Mouse (Mus musculus) midbrain, embryonic 15.5 days (tissue): ENCODE results near the gene Slit3. TPM values are rescaled to one million over a fixed set of nuclear protein-coding genes. Genes with fewer than 3 reads are reported as not detected.

ENCODE experiments used
- ATAC-seq: fragments of 200-750 bp; cut with Nextera tagmentation; replicated peaks from 2 replicates; pipeline ENCODE4 v1.8.0; 2017; ENCODE audit warnings: moderate TSS enrichment
- H3K27ac ChIP-seq: fragments of 300-500 bp; sonication (generic); 2 replicates; pipeline ENCODE4 v1.5.1; 2015; ENCODE audit warnings: mild to moderate bottlenecking, inconsistent platforms
- H3K27me3 ChIP-seq: fragments of 300-500 bp; sonication (generic); replicated peaks from 2 replicates; pipeline ENCODE4 v1.6.1; 2015; ENCODE audit warnings: inconsistent platforms
- H3K36me3 ChIP-seq: fragments of 300-500 bp; sonication (generic); replicated peaks from 2 replicates; pipeline ENCODE4 v1.6.1; 2015; ENCODE audit warnings: inconsistent platforms
- H3K4me1 ChIP-seq: fragments of 300-500 bp; sonication (generic); 2 replicates; pipeline ENCODE4 v1.6.1; 2015; ENCODE audit warnings: inconsistent platforms
- H3K4me2 ChIP-seq: fragments of 300-500 bp; sonication (generic); 2 replicates; pipeline ENCODE4 v1.6.1; 2015; ENCODE audit warnings: inconsistent platforms, mild to moderate bottlenecking, moderate library complexity
- H3K4me3 ChIP-seq: fragments of 300-500 bp; sonication (generic); 2 replicates; pipeline ENCODE4 v1.5.1; 2015; ENCODE audit warnings: mild to moderate bottlenecking, inconsistent platforms
- H3K9ac ChIP-seq: fragments of 300-500 bp; sonication (generic); 2 replicates; pipeline ENCODE4 v1.6.1; 2015; ENCODE audit warnings: mild to moderate bottlenecking, inconsistent platforms
- H3K9me3 ChIP-seq: fragments of 300-500 bp; sonication (generic); 2 replicates; pipeline ENCODE4 v1.6.1; 2016; ENCODE audit warnings: inconsistent platforms
- WGBS: fragments of 180-500 bp; shearing (Covaris S2); methylation state at CpG from one replicate; pipeline ENCODE4 v1.1.7; 2015; ENCODE audit warnings: mixed read lengths; 5-methylcytosine and 5-hydroxymethylcytosine counted together
- polyA plus RNA-seq: library from polyadenylated mRNA; unstranded; fragments of >200 nt; fragmentation: Nextera tagmentation; extraction: Ambion mirVana; gene quantifications from 2 replicates; pipeline ENCODE4 v1.2.1, GENCODE M21; 2015

Slit3 gene
- polyA plus RNA-seq, 1 experiment from 2014 or later: 5.9 TPM

GRCm38 (mm10) chr11:35472842-35473616 is 352.0 kb downstream of the Slit3 start:
- ATAC-seq: no peak
- no peak overlapping the region for H3K9ac ChIP-seq

GRCm38 (mm10) chr11:35473617-35473996 is 352.6 kb downstream of the Slit3 start:
- Histone ChIP-seq H3K36me3 (no peaks in the 10 kb centered on the region), H3K4me2 (no peak overlapping the region), H3K27me3 (0 out of 2 replicates have a peak, but pooled peaks cover 4% of the 10 kb centered on the region), H3K27ac (no peak overlapping the region), H3K4me3 (no peak overlapping the region), H3K9me3 (no peaks in the 10 kb centered on the region), H3K9ac (no peak overlapping the region), H3K4me1 (no peaks in the 10 kb centered on the region)
- WGBS: 64% methylated on average over 5 of the region's 5 CpGs
- ATAC-seq: no peak

More at GRCm38 (mm10) chr11:35472842-35473616, 352.0 kb downstream of the Slit3 start:
- WGBS: 70% methylated on average over 11 of the region's 11 CpGs
- H3K4me3 ChIP-seq: no peak overlapping the region
- no peak overlapping the region for H3K27ac ChIP-seq
- no peaks in the 10 kb centered on the region for H3K4me1 ChIP-seq
- no peak overlapping the region for H3K4me2 ChIP-seq
- no peaks in the 10 kb centered on the region for H3K36me3 ChIP-seq
- H3K9me3 ChIP-seq: no peaks in the 10 kb centered on the region
- H3K27me3 ChIP-seq: 0 out of 2 replicates have a peak, but pooled peaks cover 4% of the 10 kb centered on the region

GRCm38 (mm10) chr11:35480146-35480545 is 359.1 kb downstream of the Slit3 start:
- H3K4me2 ChIP-seq: no peak overlapping the region
- H3K9me3 ChIP-seq: no peaks in the 10 kb centered on the region
- WGBS: 19% methylated on average over 8 of the region's 8 CpGs
- H3K4me3 ChIP-seq: no peak overlapping the region
- H3K27ac ChIP-seq: no peak overlapping the region
- H3K36me3 ChIP-seq: no peaks in the 10 kb centered on the region
- ATAC-seq: no peak
- 0 out of 2 replicates have a peak, but pooled peaks cover 6% of the 10 kb centered on the region for H3K4me1 ChIP-seq
- H3K9ac ChIP-seq: no peak overlapping the region
- H3K27me3 ChIP-seq: peaks cover 12% of the 10 kb centered on the region; the same call in 1 of the 2 replicates

DNA sequence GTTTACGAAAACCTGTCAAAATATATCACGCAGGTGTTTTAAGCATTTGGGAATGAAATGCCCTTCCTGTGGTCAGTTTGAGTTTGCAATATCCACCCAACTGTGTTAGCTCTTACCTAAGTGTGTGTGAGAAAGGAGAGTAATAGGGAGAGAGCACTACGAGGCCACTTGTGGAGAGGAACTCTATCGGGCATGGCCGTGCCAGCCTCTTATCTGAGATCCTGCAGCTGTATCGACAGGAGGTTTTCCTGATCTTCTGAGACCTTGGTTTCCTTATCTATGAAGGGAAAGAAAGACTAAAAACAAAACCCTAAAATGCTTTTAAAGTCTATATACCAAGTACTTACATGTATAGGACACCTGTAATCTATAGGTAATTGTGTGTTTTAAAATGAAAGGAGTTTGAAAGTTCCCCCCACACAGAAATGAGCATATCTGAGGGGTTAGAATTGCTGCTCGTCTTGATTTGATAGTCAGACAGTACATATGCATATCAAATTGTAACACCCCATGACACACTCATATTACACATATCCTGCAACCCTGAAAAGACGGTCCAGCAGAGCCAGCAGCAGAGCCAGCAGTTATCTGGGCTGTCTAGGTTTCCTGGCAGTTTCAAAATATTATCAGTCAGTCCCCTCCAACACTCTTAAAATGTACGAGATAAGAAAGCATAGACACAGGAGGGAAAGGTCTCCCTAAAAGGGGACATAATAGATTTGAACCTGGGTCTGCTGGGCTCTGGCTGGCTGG is 360.8 kb downstream of the Slit3 start:
- Histone ChIP-seq H3K27me3 (peaks cover 12% of the 10 kb centered on the region; the same call in 1 of the 2 replicates), H3K4me1 (0 out of 2 replicates have a peak, but pooled peaks cover 6% of the 10 kb centered on the region), H3K9ac (no peak overlapping the region), H3K4me3 (no peak overlapping the region), H3K27ac (no peak overlapping the region), H3K9me3 (no peaks in the 10 kb centered on the region), H3K4me2 (no peak overlapping the region), H3K36me3 (no peaks in the 10 kb centered on the region)
- 95% methylated on average over 9 of the region's 9 CpGs for WGBS
- no peak for ATAC-seq

DNA sequence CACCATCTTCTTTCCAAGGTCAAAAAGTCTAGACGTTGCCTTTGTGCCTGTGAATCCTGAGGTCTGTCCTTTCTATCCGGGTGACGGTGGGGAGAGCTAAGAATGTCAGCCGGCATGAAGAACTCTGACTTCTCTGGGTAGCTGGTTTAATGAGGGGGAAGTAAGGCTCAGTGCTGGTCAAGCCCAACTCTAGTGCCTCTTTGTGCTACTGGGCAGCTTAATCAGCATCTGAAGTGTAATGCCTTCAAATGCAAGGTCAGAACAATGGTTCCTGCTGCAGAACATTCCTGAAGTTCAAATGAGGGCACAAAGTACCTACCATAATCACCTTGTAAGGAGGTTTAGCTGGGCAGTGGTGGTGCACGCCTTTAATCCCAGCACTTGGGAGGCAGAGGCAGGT is 366.9 kb downstream of the Slit3 start:
- Histone ChIP-seq H3K4me2 (no peak overlapping the region), H3K9ac (no peak overlapping the region), H3K4me3 (no peak overlapping the region), H3K27ac (no peak overlapping the region), H3K9me3 (no peaks in the 10 kb centered on the region), H3K36me3 (no peaks in the 10 kb centered on the region), H3K4me1 (0 out of 2 replicates have a peak, but pooled peaks cover 3% of the 10 kb centered on the region), H3K27me3 (peaks cover 11% of the 10 kb centered on the region)
- 75% methylated on average over 5 of the region's 5 CpGs for WGBS
- ATAC-seq: no peak

DNA sequence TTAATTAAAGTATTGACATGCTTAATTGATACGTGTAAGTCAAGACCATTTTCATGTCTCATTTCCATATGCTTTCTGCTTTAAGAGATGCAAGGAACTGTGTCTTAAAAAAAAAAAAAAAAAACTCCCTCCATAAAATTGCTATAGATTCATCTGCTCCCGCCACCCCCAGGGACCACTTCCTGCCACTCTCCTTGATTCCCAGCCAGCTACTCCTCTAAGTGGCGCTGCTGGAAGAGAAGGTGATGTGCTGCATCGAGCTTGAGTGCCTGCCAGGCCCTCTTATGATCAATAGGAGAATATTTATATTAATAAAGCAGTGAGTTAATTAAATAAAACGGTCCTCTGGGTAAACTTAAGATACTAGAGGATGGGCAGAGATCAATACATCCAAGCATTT is 370.7 kb downstream of the Slit3 start:
- Histone ChIP-seq H3K9me3 (no peaks in the 10 kb centered on the region), H3K4me2 (no peak overlapping the region), H3K27me3 (peaks cover 17% of the 10 kb centered on the region), H3K9ac (no peak overlapping the region), H3K4me3 (no peak overlapping the region), H3K27ac (no peak overlapping the region), H3K4me1 (peaks cover 6% of the 10 kb centered on the region; the same call in 1 of the 2 replicates), H3K36me3 (no peaks in the 10 kb centered on the region)
- WGBS: 54% methylated on average over 5 of the region's 5 CpGs
- ATAC-seq: no peak

DNA sequence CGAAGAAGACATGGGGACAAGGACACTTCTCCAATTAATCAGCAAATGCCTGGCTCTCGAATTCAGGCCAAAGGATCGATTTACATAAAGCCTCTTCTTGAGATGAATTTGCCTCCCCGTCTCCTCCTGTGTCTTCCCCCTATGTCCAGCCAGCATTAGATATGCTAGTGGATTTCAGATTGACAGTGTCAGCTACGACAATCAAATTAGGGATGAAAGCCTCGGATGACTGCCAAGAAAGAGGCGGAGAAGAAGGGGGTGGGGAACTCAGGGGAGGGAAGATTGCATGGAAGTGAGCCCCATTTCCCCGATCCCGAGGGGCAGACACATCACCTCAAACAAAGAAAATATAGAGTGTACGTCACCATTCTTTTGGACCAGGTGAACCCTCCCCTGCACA is 375.9 kb downstream of the Slit3 start:
- H3K36me3 ChIP-seq: no peaks in the 10 kb centered on the region
- no peak overlapping the region for H3K9ac ChIP-seq
- no peak for ATAC-seq
- H3K27ac ChIP-seq: no peak overlapping the region
- H3K4me3 ChIP-seq: no peak overlapping the region
- no peak overlapping the region for H3K4me2 ChIP-seq
- H3K9me3 ChIP-seq: no peaks in the 10 kb centered on the region
- peaks cover 12% of the 10 kb centered on the region; the same call in 1 of the 2 replicates for H3K4me1 ChIP-seq
- peaks cover 27% of the 10 kb centered on the region; the same call in 1 of the 2 replicates for H3K27me3 ChIP-seq
- 24% methylated on average over 10 of the region's 10 CpGs for WGBS

DNA sequence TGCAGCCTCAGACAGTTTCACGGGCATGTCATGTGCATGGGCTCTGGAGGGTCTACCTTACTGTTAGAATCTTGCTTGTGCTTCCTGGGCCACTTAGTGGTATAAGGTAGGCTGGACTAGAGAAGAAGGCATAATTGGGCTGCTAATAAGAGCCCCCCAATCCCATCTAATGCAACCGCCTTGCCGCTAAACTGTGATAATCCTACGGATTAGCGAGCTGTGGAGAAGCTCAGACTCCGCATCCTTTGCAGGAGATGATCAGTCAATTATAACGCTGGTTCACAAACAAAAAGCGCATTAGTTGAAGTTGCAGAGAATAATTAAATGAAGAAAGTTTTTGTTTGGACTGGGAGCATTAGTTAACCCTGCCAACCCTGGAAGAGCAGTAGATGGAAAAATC is 376.9 kb downstream of the Slit3 start:
- ATAC-seq: no peak
- 29% methylated on average over 8 of the region's 8 CpGs for WGBS

DNA sequence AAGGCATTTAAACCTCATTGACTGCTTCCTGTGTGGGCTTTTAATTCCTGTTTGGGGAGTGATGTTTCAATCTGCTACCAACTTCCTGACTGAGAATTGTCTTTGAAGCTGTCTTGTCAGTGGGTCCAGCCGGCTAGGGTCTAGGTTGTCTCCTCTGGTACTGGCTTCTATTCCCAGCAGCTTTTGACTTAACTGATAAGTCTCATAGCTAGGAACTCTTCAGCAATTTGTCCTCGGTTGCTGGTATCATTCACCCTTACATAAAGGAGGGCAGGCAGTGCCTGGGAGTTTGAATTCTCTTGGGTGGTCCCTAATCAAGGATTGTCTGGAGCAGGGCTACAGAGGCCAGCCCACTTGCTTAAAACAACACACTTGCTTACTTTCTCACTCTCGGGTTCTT is 381.1 kb downstream of the Slit3 start:
- Histone ChIP-seq H3K36me3 (no peaks in the 10 kb centered on the region), H3K4me3 (no peak overlapping the region), H3K27ac (no peak overlapping the region), H3K4me1 (peaks cover 5% of the 10 kb centered on the region; the same call in 1 of the 2 replicates), H3K9me3 (no peaks in the 10 kb centered on the region), H3K4me2 (no peak overlapping the region), H3K27me3 (peaks cover 25% of the 10 kb centered on the region; the same call in 1 of the 2 replicates), H3K9ac (no peak overlapping the region)
- ATAC-seq: no peak
- WGBS: 9% methylated on average over 3 of the region's 3 CpGs

More for the DNA sequence above, 376.9 kb downstream of the Slit3 start:
- Histone ChIP-seq H3K27me3 (peaks cover 28% of the 10 kb centered on the region; the same call in 1 of the 2 replicates), H3K9ac (no peak overlapping the region), H3K27ac (no peak overlapping the region), H3K4me2 (no peak overlapping the region), H3K4me3 (no peak overlapping the region), H3K36me3 (no peaks in the 10 kb centered on the region), H3K9me3 (no peaks in the 10 kb centered on the region), H3K4me1 (peaks cover 12% of the 10 kb centered on the region; the same call in 1 of the 2 replicates)

GRCm38 (mm10) chr11:35504051-35504450 is 383.0 kb downstream of the Slit3 start:
- Histone ChIP-seq H3K9ac (no peak overlapping the region), H3K4me2 (no peak overlapping the region), H3K4me3 (no peak overlapping the region), H3K27me3 (peaks cover 17% of the 10 kb centered on the region; the same call in 1 of the 2 replicates), H3K4me1 (peaks cover 8% of the 10 kb centered on the region; the same call in 1 of the 2 replicates), H3K36me3 (no peaks in the 10 kb centered on the region), H3K9me3 (no peaks in the 10 kb centered on the region), H3K27ac (no peak overlapping the region)
- 14% methylated on average over 5 of the region's 5 CpGs for WGBS
- no peak for ATAC-seq

DNA sequence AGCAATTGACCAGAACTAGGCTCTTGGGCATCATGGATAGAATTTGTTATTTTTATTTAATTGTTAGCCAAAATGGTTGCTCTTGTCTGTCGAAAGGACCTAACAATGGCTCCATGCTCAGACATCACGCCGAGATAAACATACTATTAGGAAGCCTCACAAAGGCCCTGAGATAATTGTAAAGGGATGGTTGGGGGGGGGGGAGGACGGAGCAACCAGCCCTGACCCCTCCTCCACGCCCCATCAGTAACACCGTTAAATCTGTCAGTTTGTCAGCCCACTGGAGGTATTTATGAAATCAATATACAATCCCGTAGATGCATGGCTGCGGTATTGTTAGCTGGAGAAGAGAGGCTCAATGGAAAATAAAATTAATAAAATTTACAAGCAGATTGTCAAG is 383.9 kb downstream of the Slit3 start:
- H3K4me3 ChIP-seq: no peak overlapping the region
- no peak for ATAC-seq
- 23% methylated on average over 8 of the region's 8 CpGs for WGBS
- peaks cover 8% of the 10 kb centered on the region; the same call in 1 of the 2 replicates for H3K4me1 ChIP-seq
- H3K9me3 ChIP-seq: no peaks in the 10 kb centered on the region
- H3K36me3 ChIP-seq: no peaks in the 10 kb centered on the region
- peaks cover 14% of the 10 kb centered on the region; the same call in 1 of the 2 replicates for H3K27me3 ChIP-seq
- no peak overlapping the region for H3K4me2 ChIP-seq
- no peak overlapping the region for H3K27ac ChIP-seq
- H3K9ac ChIP-seq: no peak overlapping the region

- no peak overlapping the region for H3K4me2 ChIP-seq
- peaks cover 8% of the 10 kb centered on the region; the same call in 1 of the 2 replicates for H3K4me1 ChIP-seq
- H3K9ac ChIP-seq: no peak overlapping the region
- H3K4me3 ChIP-seq: no peak overlapping the region
- ATAC-seq: no peak
- 56% methylated on average over 4 of the region's 4 CpGs for WGBS
- H3K27me3 ChIP-seq: peaks cover 10% of the 10 kb centered on the region; the same call in 1 of the 2 replicates
- no peaks in the 10 kb centered on the region for H3K9me3 ChIP-seq
- H3K27ac ChIP-seq: no peak overlapping the region
- no peaks in the 10 kb centered on the region for H3K36me3 ChIP-seq
These were observed 384.3 kb downstream of the Slit3 start for GRCm38 (mm10) chr11:35505316-35505715.
